Mouse (Mus musculus) bone marrow macrophage, adult 2 months (primary cell): ENCODE measurements at regions not wholly inside any gene's neighbourhood (a gene's known extent, or its start where the extent isn't known, plus 50 kb on each side); places are given as distances from the start of the nearest gene placed in this dataset.

Experiments
- CTCF ChIP-seq: IDR thresholded peaks from 2 replicates; pipeline ENCODE4 v1.5.1; 2012; ENCODE audit warnings: low read depth, mild to moderate bottlenecking, low read length, moderate library complexity
- POLR2A ChIP-seq: IDR thresholded peaks from 2 replicates; pipeline ENCODE4 v1.6.1; 2012; ENCODE audit warnings: mild to moderate bottlenecking, low read depth, low read length, borderline replicate concordance

DNA sequence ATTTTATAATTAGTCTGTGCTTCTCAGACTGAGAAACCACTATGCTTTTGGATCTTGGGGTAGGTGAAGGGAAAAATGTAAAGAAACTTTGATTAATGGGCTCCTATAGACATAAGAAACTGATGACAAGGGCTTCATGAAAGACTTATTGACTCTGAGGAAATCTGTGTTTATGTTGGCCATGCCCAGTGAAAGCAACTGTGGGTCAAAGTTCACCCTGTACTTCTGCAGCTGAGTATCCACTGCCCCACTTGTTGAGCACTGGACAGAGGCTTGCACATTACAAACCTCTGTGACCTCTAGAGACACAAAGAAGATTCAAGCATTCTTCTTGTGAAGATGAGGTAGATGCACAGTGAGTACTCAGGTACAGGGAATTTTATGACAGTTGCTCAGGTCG, 114.7 kb upstream of the Adra1d start:
- TF ChIP-seq CTCF (no peak), POLR2A (no peak)
